Mouse (Mus musculus) hindbrain, embryonic 12.5 days (tissue): ENCODE results near the gene Tfb1m. TPM values are rescaled to one million over a fixed set of nuclear protein-coding genes. Genes with fewer than 3 reads are reported as not detected.

ENCODE experiments used
- ATAC-seq: fragments of 200-750 bp; cut with Nextera tagmentation; 2 replicates; pipeline ENCODE4 v1.8.0; 2017; ENCODE audit warnings: moderate TSS enrichment; ENCODE audit not compliant: low FRiP score
- H3K27ac ChIP-seq: fragments of 300-500 bp; sonication (generic); 2 replicates; pipeline ENCODE4 v1.5.1; 2016; ENCODE audit warnings: mild to moderate bottlenecking
- H3K27me3 ChIP-seq: fragments of 300-500 bp; sonication (generic); 2 replicates; pipeline ENCODE4 v1.6.1; 2016; ENCODE audit warnings: mild to moderate bottlenecking
- H3K36me3 ChIP-seq: fragments of 300-500 bp; sonication (generic); 2 replicates; pipeline ENCODE4 v1.6.1; 2016; ENCODE audit warnings: mild to moderate bottlenecking
- H3K4me1 ChIP-seq: fragments of 300-500 bp; sonication (generic); 2 replicates; pipeline ENCODE4 v1.6.1; 2016
- H3K4me2 ChIP-seq: fragments of 300-500 bp; sonication (generic); replicated peaks from 2 replicates; pipeline ENCODE4 v1.6.1; 2016; ENCODE audit warnings: mild to moderate bottlenecking
- H3K4me3 ChIP-seq: fragments of 300-500 bp; sonication (generic); 2 replicates; pipeline ENCODE4 v1.5.1; 2016; ENCODE audit warnings: mild to moderate bottlenecking
- H3K9ac ChIP-seq: fragments of 300-500 bp; sonication (generic); 2 replicates; pipeline ENCODE4 v1.6.1; 2016; ENCODE audit warnings: mild to moderate bottlenecking, moderate library complexity
- H3K9me3 ChIP-seq: fragments of 300-500 bp; sonication (generic); replicated peaks from 2 replicates; pipeline ENCODE4 v1.6.1; 2016; ENCODE audit warnings: mild to moderate bottlenecking
- WGBS: fragments of 180-500 bp; shearing (Covaris S2); methylation state at CpG from one replicate; pipeline ENCODE4 v1.1.7; 2016; 5-methylcytosine and 5-hydroxymethylcytosine counted together
- polyA plus RNA-seq: library from polyadenylated mRNA; unstranded; fragments of >200 nt; fragmentation: Nextera tagmentation; extraction: Ambion mirVana; gene quantifications from 2 replicates; pipeline ENCODE4 v1.2.1, GENCODE M21; 2016

Tfb1m gene
- polyA plus RNA-seq, 1 experiment from 2014 or later, result 16.1 TPM

GRCm38 (mm10) chr17:3540304-3540703, 17.3 kb downstream of the Tfb1m start:
- Histone ChIP-seq H3K4me1 (no peaks in the 10 kb centered on the region), H3K4me2 (no peak overlapping the region), H3K9me3 (no peaks in the 10 kb centered on the region), H3K36me3 (peaks cover 14% of the 10 kb centered on the region), H3K27me3 (no peaks in the 10 kb centered on the region), H3K27ac (no peak overlapping the region), H3K4me3 (no peak overlapping the region), H3K9ac (no peak overlapping the region)
- WGBS, result 93% methylated on average over 2 of the region's 2 CpGs
- no peak for ATAC-seq

- H3K27me3 ChIP-seq, result no peaks in the 10 kb centered on the region
- no peaks in the 10 kb centered on the region for H3K4me1 ChIP-seq
- no peak overlapping the region for H3K4me3 ChIP-seq
- H3K36me3 ChIP-seq, result peaks cover 4% of the 10 kb centered on the region; the same call in 1 of the 2 replicates
- H3K9ac ChIP-seq, result no peak overlapping the region
- WGBS, result 21% methylated on average over 1 of the region's 1 CpGs
- H3K4me2 ChIP-seq, result no peak overlapping the region
- no peaks in the 10 kb centered on the region for H3K9me3 ChIP-seq
- ATAC-seq, result no peak
- no peak overlapping the region for H3K27ac ChIP-seq
Observed at GRCm38 (mm10) chr17:3533425-3533824, 24.2 kb downstream of the Tfb1m start.

GRCm38 (mm10) chr17:3532254-3532653, 25.3 kb downstream of the Tfb1m start, which contains the start of gene Cldn20:
Cldn20 (plus strand) TSS chr17:3532554.
- Histone ChIP-seq H3K36me3 (peaks cover 4% of the 10 kb centered on the region; the same call in 1 of the 2 replicates), H3K27ac (no peak within 1 kb of the TSS), H3K27me3 (no peaks in the 10 kb centered on the region), H3K4me2 (no peak within 1 kb of the TSS), H3K4me1 (0 out of 2 replicates have a peak, but pooled peaks cover 3% of the 10 kb centered on the region), H3K9ac (no peak within 1 kb of the TSS), H3K9me3 (no peaks in the 10 kb centered on the region), H3K4me3 (no peak within 1 kb of the TSS)
- WGBS, result 91% methylated on average over 4 of the region's 4 CpGs
- no peak for ATAC-seq

GRCm38 (mm10) chr17:3531641-3532040, 25.9 kb downstream of the Tfb1m start:
- Histone ChIP-seq H3K27me3 (no peaks in the 10 kb centered on the region), H3K4me1 (0 out of 2 replicates have a peak, but pooled peaks cover 3% of the 10 kb centered on the region), H3K9ac (no peak overlapping the region), H3K9me3 (no peaks in the 10 kb centered on the region), H3K4me3 (no peak overlapping the region), H3K36me3 (peaks cover 4% of the 10 kb centered on the region; the same call in 1 of the 2 replicates), H3K4me2 (no peak overlapping the region), H3K27ac (no peak overlapping the region)
- WGBS, result 80% methylated on average over 1 of the region's 1 CpGs
- no peak for ATAC-seq

GRCm38 (mm10) chr17:3530549-3530948, 27.0 kb downstream of the Tfb1m start:
- no peak overlapping the region for H3K27ac ChIP-seq
- H3K9ac ChIP-seq, result no peak overlapping the region
- no peak overlapping the region for H3K4me2 ChIP-seq
- WGBS, result 76% methylated on average over 7 of the region's 7 CpGs
- no peaks in the 10 kb centered on the region for H3K9me3 ChIP-seq
- H3K27me3 ChIP-seq, result no peaks in the 10 kb centered on the region
- ATAC-seq, result no peak
- H3K36me3 ChIP-seq, result peaks cover 8% of the 10 kb centered on the region; the same call in 1 of the 2 replicates
- H3K4me1 ChIP-seq, result 0 out of 2 replicates have a peak, but pooled peaks cover 3% of the 10 kb centered on the region
- no peak overlapping the region for H3K4me3 ChIP-seq

- Histone ChIP-seq H3K27me3 (no peaks in the 10 kb centered on the region), H3K9me3 (no peaks in the 10 kb centered on the region), H3K9ac (no peak overlapping the region), H3K27ac (no peak overlapping the region), H3K4me3 (no peak overlapping the region), H3K36me3 (peaks cover 8% of the 10 kb centered on the region; the same call in 1 of the 2 replicates), H3K4me2 (no peak overlapping the region), H3K4me1 (0 out of 2 replicates have a peak, but pooled peaks cover 3% of the 10 kb centered on the region)
- no peak for ATAC-seq
- 73% methylated on average over 3 of the region's 3 CpGs for WGBS
Observed at GRCm38 (mm10) chr17:3529523-3529922, 28.1 kb downstream of the Tfb1m start.

GRCm38 (mm10) chr17:3527841-3528471, 29.6 kb downstream of the Tfb1m start:
- Histone ChIP-seq H3K27ac (no peak overlapping the region), H3K9ac (no peak overlapping the region), H3K27me3 (no peaks in the 10 kb centered on the region), H3K4me3 (no peak overlapping the region), H3K4me1 (0 out of 2 replicates have a peak, but pooled peaks cover 3% of the 10 kb centered on the region), H3K36me3 (peaks cover 8% of the 10 kb centered on the region; the same call in 1 of the 2 replicates), H3K4me2 (no peak overlapping the region), H3K9me3 (no peaks in the 10 kb centered on the region)
- no peak for ATAC-seq
- 85% methylated on average over 6 of the region's 6 CpGs for WGBS

- H3K9ac ChIP-seq, result no peak overlapping the region
Observed at GRCm38 (mm10) chr17:3520344-3520743, 37.2 kb downstream of the Tfb1m start.

GRCm38 (mm10) chr17:3516406-3516805, 41.2 kb downstream of the Tfb1m start:
- WGBS, result 31% methylated on average over 9 of the region's 9 CpGs
- Histone ChIP-seq H3K4me3 (no peak overlapping the region), H3K36me3 (peaks cover 6% of the 10 kb centered on the region; the same call in 1 of the 2 replicates), H3K4me2 (no peak overlapping the region), H3K9ac (no peak overlapping the region), H3K27me3 (no peaks in the 10 kb centered on the region), H3K9me3 (no peaks in the 10 kb centered on the region), H3K27ac (no peak overlapping the region), H3K4me1 (0 out of 2 replicates have a peak, but pooled peaks cover 3% of the 10 kb centered on the region)
- no peak for ATAC-seq

More at GRCm38 (mm10) chr17:3520344-3520743, 37.2 kb downstream of the Tfb1m start:
- Histone ChIP-seq H3K27me3 (no peaks in the 10 kb centered on the region), H3K4me2 (no peak overlapping the region), H3K9me3 (no peaks in the 10 kb centered on the region), H3K36me3 (peaks cover 6% of the 10 kb centered on the region; the same call in 1 of the 2 replicates), H3K27ac (no peak overlapping the region), H3K4me1 (0 out of 2 replicates have a peak, but pooled peaks cover 3% of the 10 kb centered on the region), H3K4me3 (no peak overlapping the region)
- no peak for ATAC-seq
- WGBS, result 96% methylated on average over 5 of the region's 5 CpGs

GRCm38 (mm10) chr17:3515851-3516250, 41.7 kb downstream of the Tfb1m start:
- Histone ChIP-seq H3K9me3 (no peaks in the 10 kb centered on the region), H3K4me3 (no peak overlapping the region), H3K9ac (no peak overlapping the region), H3K4me2 (no peak overlapping the region), H3K27ac (no peak overlapping the region), H3K27me3 (no peaks in the 10 kb centered on the region), H3K36me3 (peaks cover 6% of the 10 kb centered on the region; the same call in 1 of the 2 replicates), H3K4me1 (0 out of 2 replicates have a peak, but pooled peaks cover 3% of the 10 kb centered on the region)
- ATAC-seq, result no peak
- 89% methylated on average over 8 of the region's 8 CpGs for WGBS

- ATAC-seq, result no peak
- Histone ChIP-seq H3K4me1 (0 out of 2 replicates have a peak, but pooled peaks cover 3% of the 10 kb centered on the region), H3K4me3 (no peak overlapping the region), H3K9me3 (no peaks in the 10 kb centered on the region), H3K27ac (no peak overlapping the region), H3K27me3 (no peaks in the 10 kb centered on the region), H3K36me3 (peaks cover 5% of the 10 kb centered on the region; the same call in 1 of the 2 replicates), H3K9ac (no peak overlapping the region), H3K4me2 (no peak overlapping the region)
- 90% methylated on average over 5 of the region's 5 CpGs for WGBS
Observed at GRCm38 (mm10) chr17:3514316-3514715, 43.3 kb downstream of the Tfb1m start.

GRCm38 (mm10) chr17:3509841-3510240, 47.7 kb downstream of the Tfb1m start:
- Histone ChIP-seq H3K27ac (no peak overlapping the region), H3K36me3 (no peaks in the 10 kb centered on the region), H3K4me2 (no peak overlapping the region), H3K4me3 (no peak overlapping the region), H3K4me1 (no peaks in the 10 kb centered on the region), H3K9me3 (no peaks in the 10 kb centered on the region), H3K27me3 (no peaks in the 10 kb centered on the region), H3K9ac (no peak overlapping the region)
- ATAC-seq, result no peak
- WGBS, result 15% methylated on average over 1 of the region's 1 CpGs

- H3K4me1 ChIP-seq, result no peaks in the 10 kb centered on the region
- WGBS, result 83% methylated on average over 8 of the region's 8 CpGs
Observed at GRCm38 (mm10) chr17:3506508-3506907, 51.1 kb downstream of the Tfb1m start.

More at GRCm38 (mm10) chr17:3506508-3506907, 51.1 kb downstream of the Tfb1m start:
- no peak for ATAC-seq
- Histone ChIP-seq H3K36me3 (no peaks in the 10 kb centered on the region), H3K4me3 (no peak overlapping the region), H3K9ac (no peak overlapping the region), H3K27me3 (no peaks in the 10 kb centered on the region), H3K4me2 (no peak overlapping the region), H3K9me3 (no peaks in the 10 kb centered on the region), H3K27ac (no peak overlapping the region)
